Mouse (Mus musculus): Measurements from ENCODE around the gene Snx27.

- no peak for TF ChIP-seq RAD21 (IDR thresholded peaks at IDR 0.05; ENCODE audit: low read depth, low read length)
- TF ChIP-seq TAL1 (IDR thresholded peaks at IDR 0.05; ENCODE audit: low read length), result no peak
Measured at GRCm38 (mm10) chr3:94613258-94613878, 30.9 kb upstream of the Snx27 start.

Data from MEL (cell line).